Mouse (Mus musculus) sigmoid colon, adult 10 weeks (tissue): ENCODE results near the gene Slc25a29. TPM values are rescaled to one million over a fixed set of nuclear protein-coding genes. Genes with fewer than 3 reads are reported as not detected.

ENCODE experiments used
- polyA plus RNA-seq: library from polyadenylated mRNA; stranded (reverse); fragments of 350-450 nt; fragmentation: Illumina TruSeq; extraction: RNeasy Lipid Tissue Mini Kit (QIAGEN cat#74804); gene quantifications from one replicate; pipeline ENCODE4 v1.2.3, GENCODE M21; 2014; ENCODE audit warnings: low read depth, low replicate concordance

Slc25a29 gene
- polyA plus RNA-seq = not detected

DNA sequence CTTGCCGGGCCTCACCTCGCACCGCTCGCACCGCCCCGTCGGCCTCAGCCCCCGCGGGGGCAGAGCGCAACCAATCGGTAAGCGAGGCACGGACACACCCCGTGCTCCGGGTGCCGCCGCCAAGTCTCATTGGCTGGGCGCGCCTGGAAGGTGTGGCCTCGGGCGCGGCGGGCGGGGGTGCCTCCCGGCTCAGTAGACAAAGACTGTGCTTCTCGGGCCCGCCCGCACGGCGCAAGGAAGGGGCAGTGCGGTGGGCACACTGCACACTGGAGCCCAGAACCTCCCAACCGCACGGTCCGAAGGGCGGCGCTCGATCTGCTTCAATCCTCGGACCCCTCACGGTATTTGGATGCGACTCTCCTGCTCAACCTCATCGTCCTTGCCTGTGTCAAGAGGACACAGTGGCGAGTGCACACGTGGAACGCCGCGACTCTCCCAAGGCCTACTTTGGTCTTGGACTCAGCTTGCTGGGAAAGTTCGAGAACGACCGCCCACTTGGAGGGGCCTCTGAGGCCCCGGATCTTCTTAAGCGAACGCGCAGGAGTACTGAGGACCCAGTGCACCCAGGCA is at the start of gene Slc25a29, which contains the start of gene Slc25a47:
Gene Slc25a29 (minus strand): TSS at position 44 of the 570 bp plus-strand sequence.
Gene Slc25a47 (plus strand): TSS at position 207 of the 570 bp plus-strand sequence.

DNA sequence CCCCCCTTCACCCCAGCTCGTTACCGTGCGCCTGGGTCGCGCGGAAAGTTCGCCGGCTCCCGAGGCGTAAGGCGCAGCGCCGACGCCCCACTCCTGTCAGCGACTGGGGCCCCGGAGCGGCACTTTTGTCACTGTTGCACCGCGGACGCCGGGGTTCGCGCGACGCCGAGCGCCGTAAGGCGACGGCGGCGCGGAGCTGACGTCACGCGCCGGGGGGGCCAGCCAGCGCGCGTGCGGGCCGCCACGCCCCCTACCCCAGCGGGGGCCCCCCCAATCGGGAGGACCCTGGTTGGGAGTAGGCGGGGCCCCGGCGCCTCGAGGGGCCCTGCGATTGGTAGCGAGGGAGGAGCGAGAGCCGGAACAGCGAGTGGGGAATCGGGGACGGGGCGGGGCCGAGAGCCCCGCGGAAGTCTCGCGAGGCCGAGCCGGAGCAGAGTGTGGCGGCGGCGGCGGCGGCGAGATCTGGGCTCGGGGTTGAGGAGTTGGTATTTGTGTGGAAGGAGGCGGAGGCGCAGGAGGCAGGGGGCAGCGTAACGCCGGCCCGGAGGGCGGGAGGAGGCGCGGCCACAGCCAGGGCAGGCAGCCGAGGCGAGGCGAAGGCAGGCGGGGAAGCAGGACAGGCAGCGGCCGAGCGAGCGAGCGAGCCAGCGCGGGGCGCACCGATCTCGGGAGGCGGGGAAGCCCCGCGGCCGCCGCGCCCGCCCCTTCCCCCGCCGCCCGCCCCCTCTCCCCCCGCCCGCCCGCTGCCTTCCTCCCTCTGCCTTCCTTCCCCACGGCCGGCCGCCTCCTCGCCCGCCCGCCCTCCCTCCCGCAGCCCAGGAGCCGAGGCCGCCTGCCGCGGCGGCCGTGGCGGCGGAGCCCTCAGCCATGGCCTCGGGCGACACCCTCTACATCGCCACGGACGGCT is 42.9 kb downstream of the Slc25a29 start, which contains the start of gene Yy1:
Gene Yy1 (plus strand): TSS at position 428 of the 907 bp plus-strand sequence.

Other genes starting within 250 kb of the Slc25a29 start
- 16.7 TPM for gene Degs2, start 133.6 kb downstream of the Slc25a29 start, polyA plus RNA-seq
- gene Yy1, start 42.9 kb downstream of the Slc25a29 start, polyA plus RNA-seq = 92.4 TPM
- gene Slc25a47, start 163 bp upstream of the Slc25a29 start, polyA plus RNA-seq = 0.57 TPM
- 0.50 TPM for gene Wdr25, start 57.7 kb upstream of the Slc25a29 start, polyA plus RNA-seq
- 15.2 TPM for gene Wars, start 58.3 kb upstream of the Slc25a29 start, polyA plus RNA-seq
- gene Begain, start 232.3 kb upstream of the Slc25a29 start, polyA plus RNA-seq = 0.28 TPM